Mouse (Mus musculus) kidney, adult 2 months (tissue): ENCODE results near the gene Adgra3.

ENCODE experiments used
- CTCF ChIP-seq: fragments of 200-500 bp; conservative IDR thresholded peaks from 2 replicates; pipeline ENCODE4 v1.5.1; 2011; ENCODE audit warnings: low read depth, mild to moderate bottlenecking, control low read depth, low read length, moderate library complexity, mixed read lengths; ENCODE audit not compliant: insufficient read depth, insufficient read length
- POLR2A ChIP-seq: fragments of 200-500 bp; IDR thresholded peaks from one replicate; pipeline ENCODE4 v1.6.1; 2011; ENCODE audit warnings: low read depth, low read length, control low read depth

GRCm38 (mm10) chr5:50043677-50044076 is 15.1 kb downstream of the Adgra3 start:
- TF ChIP-seq CTCF (no peak), POLR2A (no peak)
